Mouse (Mus musculus) right cerebral cortex, postnatal 25 days (tissue): ENCODE measurements at regions not wholly inside any gene's neighbourhood (a gene's known extent, or its start where the extent isn't known, plus 50 kb on each side); places are given as distances from the start of the nearest gene placed in this dataset.
"Not testable (repeated sequence)": the region's sequence is repeated elsewhere in the genome, so short reads cannot be mapped to it uniquely, and the experiment has no call there.

ENCODE experiments used
- DNase-seq: peaks from one replicate; pipeline ENCODE4 v3.0.0; 2022

GRCm38 (mm10) chr13:16317412-16317811, 305.8 kb downstream of the Inhba start:
- no peak for DNase-seq

- DNase-seq: no peak
These were observed 308.7 kb downstream of the Inhba start for GRCm38 (mm10) chr13:16320392-16320791.

GRCm38 (mm10) chr13:16325661-16326060, 314.0 kb downstream of the Inhba start:
- no peak for DNase-seq

- DNase-seq: no peak
These were observed 330.1 kb downstream of the Inhba start for GRCm38 (mm10) chr13:16341727-16342126.

- DNase-seq: no peak
These were observed 330.5 kb downstream of the Inhba start for GRCm38 (mm10) chr13:16342171-16342570.

- DNase-seq: no peak
These were observed 331.8 kb downstream of the Inhba start for GRCm38 (mm10) chr13:16343280-16343945.

GRCm38 (mm10) chr13:16349353-16349752, 337.7 kb downstream of the Inhba start:
- no peak for DNase-seq

- no peak for DNase-seq
These were observed 338.4 kb downstream of the Inhba start for GRCm38 (mm10) chr13:16350061-16350460.

- no peak for DNase-seq
These were observed 343.7 kb downstream of the Inhba start for GRCm38 (mm10) chr13:16355316-16355715.

GRCm38 (mm10) chr13:16379492-16379891, 367.8 kb downstream of the Inhba start:
- no peak for DNase-seq

- DNase-seq: no peak
These were observed 368.3 kb downstream of the Inhba start for GRCm38 (mm10) chr13:16379949-16380348.

- peak; percentile 9 for DNase-seq
These were observed 371.4 kb downstream of the Inhba start for GRCm38 (mm10) chr13:16382936-16383511.

GRCm38 (mm10) chr13:16416356-16417019, 404.8 kb downstream of the Inhba start:
- DNase-seq: no peak

GRCm38 (mm10) chr13:16424147-16424546, 412.5 kb downstream of the Inhba start:
- DNase-seq: no peak

GRCm38 (mm10) chr13:16435436-16435835, 423.8 kb downstream of the Inhba start:
- DNase-seq: no peak

GRCm38 (mm10) chr13:16453234-16453633, 441.6 kb downstream of the Inhba start:
- no peak for DNase-seq

GRCm38 (mm10) chr13:16459743-16460142, 448.1 kb downstream of the Inhba start:
- no peak for DNase-seq

- DNase-seq: no peak
These were observed 450.0 kb downstream of the Inhba start for GRCm38 (mm10) chr13:16461681-16462080.

GRCm38 (mm10) chr13:16464823-16465222, 453.2 kb downstream of the Inhba start:
- DNase-seq: no peak

GRCm38 (mm10) chr13:16465317-16465716, 453.7 kb downstream of the Inhba start:
- no peak for DNase-seq

- no peak for DNase-seq
These were observed 454.2 kb downstream of the Inhba start for GRCm38 (mm10) chr13:16465812-16466211.

GRCm38 (mm10) chr13:16476515-16476914, 464.9 kb downstream of the Inhba start:
- no peak for DNase-seq

GRCm38 (mm10) chr13:16487292-16487691, 475.6 kb downstream of the Inhba start:
- no peak for DNase-seq

GRCm38 (mm10) chr13:16490680-16491079, 479.0 kb downstream of the Inhba start:
- not testable (repeated sequence) for DNase-seq
